Mouse (Mus musculus) cerebellum, adult 2 months (tissue): ENCODE data around the gene 2310030G06Rik. TPM values are rescaled to one million over a fixed set of nuclear protein-coding genes. Genes with fewer than 3 reads are reported as not detected.

Source experiments
- DNase-seq, 2 experiments: peaks; one replicate each; pipeline ENCODE4 v3.0.0; 2021
- H3K27ac ChIP-seq: fragments of 200-500 bp; 2 replicates; pipeline ENCODE4 v1.5.1; 2012; ENCODE audit warnings: low read length, control low read depth, inconsistent platforms; ENCODE audit not compliant: insufficient read depth
- H3K27me3 ChIP-seq: fragments of 200-500 bp; 2 replicates; pipeline ENCODE4 v1.6.1; 2012; ENCODE audit warnings: inconsistent platforms, mild to moderate bottlenecking, low read length, moderate library complexity; ENCODE audit not compliant: control insufficient read depth, insufficient read depth
- H3K4me1 ChIP-seq: fragments of 200-500 bp; 2 replicates; pipeline ENCODE4 v1.6.1; 2011; ENCODE audit warnings: low read length; ENCODE audit not compliant: control insufficient read depth, insufficient read depth
- H3K4me3 ChIP-seq: fragments of 200-500 bp; replicated peaks from 2 replicates; pipeline ENCODE3; 2011; ENCODE audit warnings: mild to moderate bottlenecking, low read depth, low read length, control low read depth; ENCODE audit not compliant: insufficient read depth
- CTCF ChIP-seq: fragments of 200-500 bp; IDR thresholded peaks from 2 replicates; pipeline ENCODE4 v1.5.1; 2011; ENCODE audit warnings: low read depth, mild to moderate bottlenecking, control low read depth, low read length, moderate library complexity, borderline replicate concordance; ENCODE audit not compliant: insufficient read depth
- POLR2A ChIP-seq: fragments of 200-500 bp; IDR thresholded peaks from 2 replicates; pipeline ENCODE4 v1.6.1; 2011; ENCODE audit warnings: low read length, control low read depth, borderline replicate concordance; ENCODE audit not compliant: insufficient read depth
- WGBS: fragments of 180-500 bp; shearing (Covaris S2); methylation state at CpG from one replicate; pipeline ENCODE4 v1.1.7; 2018; 5-methylcytosine and 5-hydroxymethylcytosine counted together
- polyA plus RNA-seq: library from polyadenylated mRNA; depleted of rRNA; stranded (reverse); fragments of >200 nt; gene quantifications from 2 replicates; pipeline ENCODE4 v1.2.3, GENCODE M21; 2012

2310030G06Rik gene
- polyA plus RNA-seq, 1 experiment, result 3.0 TPM

- Histone ChIP-seq H3K27me3 (no peaks in the 10 kb centered on the region), H3K27ac (no peak overlapping the region), H3K4me1 (peaks cover 34% of the 10 kb centered on the region), H3K4me3 (no peak overlapping the region)
- DNase-seq, result no peak
- TF ChIP-seq POLR2A (no peak), CTCF (no peak)
- 59% methylated on average over 4 of the region's 4 CpGs for WGBS
Measured at GRCm38 (mm10) chr9:50718878-50719277, 27.5 kb downstream of the 2310030G06Rik start.

GRCm38 (mm10) chr9:50714188-50714587, 32.1 kb downstream of the 2310030G06Rik start:
- Histone ChIP-seq H3K27me3 (no peaks in the 10 kb centered on the region), H3K27ac (no peak overlapping the region), H3K4me1 (peaks cover 14% of the 10 kb centered on the region), H3K4me3 (no peak overlapping the region)
- no peak for DNase-seq
- WGBS, result 20% methylated on average over 4 of the region's 4 CpGs
- no peak for TF ChIP-seq POLR2A
- no peak for TF ChIP-seq CTCF

- no peaks in the 10 kb centered on the region for H3K27me3 ChIP-seq
- no peak for TF ChIP-seq CTCF
- TF ChIP-seq POLR2A, result no peak
- peaks cover 7% of the 10 kb centered on the region for H3K4me1 ChIP-seq
- 84% methylated on average over 4 of the region's 4 CpGs for WGBS
- DNase-seq, result no peak
- H3K27ac ChIP-seq, result no peak overlapping the region
- no peak overlapping the region for H3K4me3 ChIP-seq
Measured at GRCm38 (mm10) chr9:50711337-50711736, 35.0 kb downstream of the 2310030G06Rik start.

- DNase-seq, result peak; percentile 52 to 56
- no peak overlapping the region for H3K4me3 ChIP-seq
- H3K4me1 ChIP-seq, result peaks cover 2% of the 10 kb centered on the region
- WGBS, result 13% methylated on average over 2 of the region's 2 CpGs
- no peak overlapping the region for H3K27ac ChIP-seq
- TF ChIP-seq CTCF (peak; percentile 76), POLR2A (no peak)
- no peaks in the 10 kb centered on the region for H3K27me3 ChIP-seq
Measured at GRCm38 (mm10) chr9:50709108-50709507, 37.2 kb downstream of the 2310030G06Rik start.

- 59% methylated on average over 6 of the region's 6 CpGs for WGBS
- Histone ChIP-seq H3K4me1 (peaks cover 6% of the 10 kb centered on the region), H3K4me3 (no peak overlapping the region), H3K27me3 (no peaks in the 10 kb centered on the region), H3K27ac (no peak overlapping the region)
- no peak for DNase-seq
- TF ChIP-seq POLR2A (no peak), CTCF (no peak)
Measured at GRCm38 (mm10) chr9:50704907-50705306, 41.4 kb downstream of the 2310030G06Rik start.

GRCm38 (mm10) chr9:50700921-50701691, 45.2 kb downstream of the 2310030G06Rik start:
- Histone ChIP-seq H3K4me3 (no peak overlapping the region), H3K27ac (peak overlapping the region; percentile 33), H3K27me3 (no peaks in the 10 kb centered on the region), H3K4me1 (peaks cover 16% of the 10 kb centered on the region)
- no peak for TF ChIP-seq POLR2A
- TF ChIP-seq CTCF, result peak; percentile 32; the same call in 1 of the 2 replicates
- 39% methylated on average over 11 of the region's 11 CpGs for WGBS
- DNase-seq, result peak; percentile 61 to 78

GRCm38 (mm10) chr9:50698418-50699409, 47.6 kb downstream of the 2310030G06Rik start:
- Histone ChIP-seq H3K4me1 (peaks cover 16% of the 10 kb centered on the region), H3K4me3 (peak overlapping the region; percentile 87), H3K27me3 (no peaks in the 10 kb centered on the region), H3K27ac (peak overlapping the region; percentile 91)
- under 1% methylated on average over 70 of the region's 70 CpGs for WGBS
- DNase-seq, result peak; percentile 72 to 82
- TF ChIP-seq POLR2A, result peak; percentile 35; the same call in 1 of the 2 replicates
- TF ChIP-seq CTCF, result no peak

GRCm38 (mm10) chr9:50697706-50698041, 48.7 kb downstream of the 2310030G06Rik start:
- peak overlapping the region; percentile 63; the same call in 1 of the 2 replicates for H3K27ac ChIP-seq
- H3K27me3 ChIP-seq, result no peaks in the 10 kb centered on the region
- TF ChIP-seq CTCF (no peak), POLR2A (peak; percentile 69; the same call in 1 of the 2 replicates)
- peaks cover 16% of the 10 kb centered on the region for H3K4me1 ChIP-seq
- peak overlapping the region; percentile 65 for H3K4me3 ChIP-seq
- 0% methylated on average over 12 of the region's 12 CpGs for WGBS
- DNase-seq, result peak; percentile 83 to 90
